Mouse (Mus musculus) lung, embryonic 15.5 days (tissue): ENCODE results near the gene Reg3d. TPM values are rescaled to one million over a fixed set of nuclear protein-coding genes. Genes with fewer than 3 reads are reported as not detected.

ENCODE experiments used
- ATAC-seq: fragments of 200-750 bp; cut with Nextera tagmentation; 2 replicates; pipeline ENCODE4 v1.8.0; 2017; ENCODE audit warnings: moderate number of reproducible peaks, borderline replicate concordance; ENCODE audit not compliant: low FRiP score, low TSS enrichment; ENCODE audit errors: extremely low read depth
- H3K27ac ChIP-seq: fragments of 300-500 bp; sonication (generic); 2 replicates; pipeline ENCODE4 v1.5.1; 2015; ENCODE audit warnings: moderate library complexity, mild to moderate bottlenecking, inconsistent platforms
- H3K27me3 ChIP-seq: fragments of 300-500 bp; sonication (generic); 2 replicates; pipeline ENCODE4 v1.6.1; 2015; ENCODE audit warnings: inconsistent platforms
- H3K36me3 ChIP-seq: fragments of 300-500 bp; sonication (generic); 2 replicates; pipeline ENCODE4 v1.6.1; 2015; ENCODE audit warnings: inconsistent platforms
- H3K4me1 ChIP-seq: fragments of 300-500 bp; sonication (generic); 2 replicates; pipeline ENCODE4 v1.6.1; 2015; ENCODE audit warnings: inconsistent platforms
- H3K4me2 ChIP-seq: fragments of 300-500 bp; sonication (generic); 2 replicates; pipeline ENCODE4 v1.6.1; 2015; ENCODE audit warnings: inconsistent platforms, mild to moderate bottlenecking, moderate library complexity
- H3K4me3 ChIP-seq: fragments of 300-500 bp; sonication (generic); 2 replicates; pipeline ENCODE4 v1.5.1; 2015; ENCODE audit warnings: mild to moderate bottlenecking, inconsistent platforms
- H3K9ac ChIP-seq: fragments of 300-500 bp; sonication (generic); 2 replicates; pipeline ENCODE4 v1.6.1; 2015; ENCODE audit warnings: inconsistent platforms
- H3K9me3 ChIP-seq: fragments of 300-500 bp; sonication (generic); 2 replicates; pipeline ENCODE4 v1.6.1; 2016; ENCODE audit warnings: inconsistent platforms
- polyA plus RNA-seq: library from polyadenylated mRNA; unstranded; fragments of >200 nt; fragmentation: Nextera tagmentation; extraction: Ambion mirVana; gene quantifications from 2 replicates; pipeline ENCODE4 v1.2.1, GENCODE M21; 2015

Reg3d gene
- polyA plus RNA-seq, 1 experiment from 2014 or later = not detected

GRCm38 (mm10) chr6:78327798-78328197 lies 50.9 kb downstream of the Reg3d start:
- H3K27me3 ChIP-seq = no peaks in the 10 kb centered on the region
- ATAC-seq = no peak
- H3K4me1 ChIP-seq = no peaks in the 10 kb centered on the region
- H3K9me3 ChIP-seq = no peaks in the 10 kb centered on the region
- H3K27ac ChIP-seq = no peak overlapping the region
- no peaks in the 10 kb centered on the region for H3K36me3 ChIP-seq
- no peak overlapping the region for H3K9ac ChIP-seq
- H3K4me3 ChIP-seq = no peak overlapping the region
- no peak overlapping the region for H3K4me2 ChIP-seq

Other genes starting within 250 kb of the Reg3d start
- not detected in 2 replicates for gene Reg3b, start 8.2 kb downstream of the Reg3d start, polyA plus RNA-seq
- not detected in 2 replicates for gene Reg3a, start 1.8 kb upstream of the Reg3d start, polyA plus RNA-seq
- not detected in 2 replicates for gene Reg2, start 16.8 kb upstream of the Reg3d start, polyA plus RNA-seq
- gene Reg1, start 43.8 kb upstream of the Reg3d start, polyA plus RNA-seq = 0.29 TPM in 1 of 2 replicates, not detected in the other
- 6.8 and 12.0 TPM in 2 replicates for gene Reg3g, start 90.0 kb upstream of the Reg3d start, polyA plus RNA-seq